Mouse (Mus musculus) urinary bladder, postnatal 14 days (tissue): ENCODE measurements around the gene H2afx.
"Not testable (repeated sequence)": the region's sequence is repeated elsewhere in the genome, so short reads cannot be mapped to it uniquely, and the experiment has no call there.

ENCODE experiments used
- DNase-seq: peaks from one replicate; pipeline ENCODE4 v3.0.0; 2021; ENCODE audit warnings: low spot score

The H2afx gene

GRCm38 (mm10) chr9:44341487-44341886, 7.0 kb downstream of the H2afx start:
- DNase-seq = no peak

GRCm38 (mm10) chr9:44342173-44342572, 7.7 kb downstream of the H2afx start:
- no peak for DNase-seq

- no peak for DNase-seq
Measured at GRCm38 (mm10) chr9:44342605-44343004, 8.1 kb downstream of the H2afx start.

- no peak for DNase-seq
Measured at GRCm38 (mm10) chr9:44343290-44343689, 8.8 kb downstream of the H2afx start.

GRCm38 (mm10) chr9:44343781-44344421, 9.4 kb downstream of the H2afx start, which contains the start of gene Hmbs:
TSS of gene Hmbs (minus strand) at chr9:44344228.
- peak; percentile 94 for DNase-seq

GRCm38 (mm10) chr9:44345570-44346433, 11.3 kb downstream of the H2afx start:
- no peak for DNase-seq

GRCm38 (mm10) chr9:44347166-44347565, 12.7 kb downstream of the H2afx start:
- no peak for DNase-seq

- no peak for DNase-seq
Measured at GRCm38 (mm10) chr9:44347621-44348020, 13.1 kb downstream of the H2afx start.

GRCm38 (mm10) chr9:44348546-44348945, 14.1 kb downstream of the H2afx start:
- no peak for DNase-seq

GRCm38 (mm10) chr9:44351396-44351795, 16.9 kb downstream of the H2afx start:
- no peak for DNase-seq

- no peak for DNase-seq
Measured at GRCm38 (mm10) chr9:44352337-44352736, 17.8 kb downstream of the H2afx start.

GRCm38 (mm10) chr9:44353142-44353541, 18.6 kb downstream of the H2afx start:
- no peak for DNase-seq

- no peak for DNase-seq
Measured at GRCm38 (mm10) chr9:44357207-44357606, 22.7 kb downstream of the H2afx start.

GRCm38 (mm10) chr9:44361190-44361917, 26.9 kb downstream of the H2afx start, which contains the start of gene Vps11:
TSS of gene Vps11 (minus strand) at chr9:44361670.
- DNase-seq = peak; percentile 96

- DNase-seq = not testable (repeated sequence)
Measured at GRCm38 (mm10) chr9:44361931-44362330, 27.4 kb downstream of the H2afx start.

- peak; percentile 23 for DNase-seq
Measured at GRCm38 (mm10) chr9:44364480-44364879, 30.0 kb downstream of the H2afx start.

GRCm38 (mm10) chr9:44373386-44373785, 38.9 kb downstream of the H2afx start:
- DNase-seq = no peak

GRCm38 (mm10) chr9:44376141-44376540, 41.6 kb downstream of the H2afx start:
- DNase-seq = no peak

- not testable (repeated sequence) for DNase-seq
Measured at GRCm38 (mm10) chr9:44377335-44377734, 42.8 kb downstream of the H2afx start.

- no peak for DNase-seq
Measured at GRCm38 (mm10) chr9:44378153-44378730, 43.7 kb downstream of the H2afx start.

- peak; percentile 99 for DNase-seq
Measured at GRCm38 (mm10) chr9:44379054-44379834, 44.8 kb downstream of the H2afx start, which contains the start of gene Hyou1. TSS of gene Hyou1 (plus strand) at chr9:44379490.
